Mouse (Mus musculus) heart, embryonic 16.5 days (tissue): ENCODE measurements around the gene Actl11. TPM values are rescaled to one million over a fixed set of nuclear protein-coding genes. Genes with fewer than 3 reads are reported as not detected.
A peak's percentile ranks its signal among the peaks of the same experiment; 100 is the strongest.

Source experiments
- ATAC-seq: fragments of 200-750 bp; cut with Nextera tagmentation; replicated peaks from 2 replicates; pipeline ENCODE4 v1.8.0; 2017; ENCODE audit warnings: moderate number of reproducible peaks; ENCODE audit not compliant: insufficient read depth, low FRiP score; ENCODE audit errors: extremely low read depth
- H3K27ac ChIP-seq: fragments of 300-500 bp; sonication (generic); 2 replicates; pipeline ENCODE4 v1.5.1; 2014; ENCODE audit warnings: mild to moderate bottlenecking, low read length, control low read depth, moderate library complexity
- H3K27me3 ChIP-seq: fragments of 300-500 bp; sonication (generic); 2 replicates; pipeline ENCODE4 v1.6.1; 2014; ENCODE audit warnings: low read length, mixed read lengths; ENCODE audit not compliant: control insufficient read depth, insufficient read depth
- H3K36me3 ChIP-seq: fragments of 300-500 bp; sonication (generic); 2 replicates; pipeline ENCODE4 v1.6.1; 2014; ENCODE audit not compliant: control insufficient read depth, insufficient read depth
- H3K4me1 ChIP-seq: fragments of 300-500 bp; sonication (generic); 2 replicates; pipeline ENCODE4 v1.6.1; 2014; ENCODE audit warnings: low read length, mixed read lengths; ENCODE audit not compliant: control insufficient read depth, insufficient read depth
- H3K4me2 ChIP-seq: fragments of 300-500 bp; sonication (generic); 2 replicates; pipeline ENCODE4 v1.6.1; 2014; ENCODE audit warnings: low read depth, mild to moderate bottlenecking, control low read depth, low read length
- H3K4me3 ChIP-seq: fragments of 300-500 bp; sonication (generic); 2 replicates; pipeline ENCODE4 v1.5.1; 2014; ENCODE audit warnings: mild to moderate bottlenecking, control low read depth, low read length
- H3K9ac ChIP-seq: fragments of 300-500 bp; sonication (generic); 2 replicates; pipeline ENCODE4 v1.6.1; 2014; ENCODE audit warnings: low read length, control low read depth
- H3K9me3 ChIP-seq: fragments of 300-500 bp; sonication (generic); replicated peaks from 2 replicates; pipeline ENCODE4 v1.6.1; 2016; ENCODE audit warnings: low read length; ENCODE audit not compliant: control insufficient read depth
- WGBS: fragments of 180-500 bp; shearing (Covaris S2); extraction: QIAGEN DNeasy Blood & Tissue Kit; methylation state at CpG from one replicate; pipeline ENCODE4 v1.1.7; 2014; 5-methylcytosine and 5-hydroxymethylcytosine counted together
- polyA plus RNA-seq: library from polyadenylated mRNA; unstranded; fragments of >200 nt; fragmentation: Nextera tagmentation; extraction: Ambion mirVana; gene quantifications from 2 replicates; pipeline ENCODE4 v1.2.1, GENCODE M21; 2015

Actl11 gene
- polyA plus RNA-seq, 1 experiment from 2014 or later, result not detected

GRCm38 (mm10) chr9:107947241-107948194 is 19.2 kb downstream of the Actl11 start:
- WGBS, result 76% methylated on average over 31 of the region's 31 CpGs
- H3K9ac ChIP-seq, result no peak overlapping the region
- H3K27me3 ChIP-seq, result no peaks in the 10 kb centered on the region
- H3K27ac ChIP-seq, result no peak overlapping the region
- no peak overlapping the region for H3K4me2 ChIP-seq
- ATAC-seq, result no peak
- no peaks in the 10 kb centered on the region for H3K36me3 ChIP-seq
- H3K4me1 ChIP-seq, result peaks cover 13% of the 10 kb centered on the region
- H3K4me3 ChIP-seq, result no peak overlapping the region
- no peaks in the 10 kb centered on the region for H3K9me3 ChIP-seq

GRCm38 (mm10) chr9:107949184-107949921 is 21.1 kb downstream of the Actl11 start:
- no peak overlapping the region for H3K27ac ChIP-seq
- ATAC-seq, result no peak
- no peaks in the 10 kb centered on the region for H3K9me3 ChIP-seq
- H3K36me3 ChIP-seq, result no peaks in the 10 kb centered on the region
- 74% methylated on average over 13 of the region's 13 CpGs for WGBS
- peaks cover 13% of the 10 kb centered on the region for H3K4me1 ChIP-seq
- no peaks in the 10 kb centered on the region for H3K27me3 ChIP-seq
- H3K4me3 ChIP-seq, result no peak overlapping the region
- no peak overlapping the region for H3K4me2 ChIP-seq
- no peak overlapping the region for H3K9ac ChIP-seq

GRCm38 (mm10) chr9:107949922-107950235 is 21.6 kb downstream of the Actl11 start, which contains the start of gene Traip:
TSS of gene Traip (plus strand) at chr9:107950136.
- peak within 1 kb of the TSS; percentile 70 for H3K27ac ChIP-seq
- no peaks in the 10 kb centered on the region for H3K27me3 ChIP-seq
- peaks cover 13% of the 10 kb centered on the region for H3K4me1 ChIP-seq
- 89% methylated on average over 10 of the region's 10 CpGs for WGBS
- no peak for ATAC-seq
- H3K4me3 ChIP-seq, result peak within 1 kb of the TSS; percentile 83
- H3K36me3 ChIP-seq, result no peaks in the 10 kb centered on the region
- no peaks in the 10 kb centered on the region for H3K9me3 ChIP-seq
- peak within 1 kb of the TSS; percentile 81 for H3K9ac ChIP-seq
- H3K4me2 ChIP-seq, result peak within 1 kb of the TSS; percentile 78

- ATAC-seq, result peak; percentile 93
- Histone ChIP-seq H3K4me2 (peak overlapping the region; percentile 78), H3K27me3 (no peaks in the 10 kb centered on the region), H3K4me3 (peak overlapping the region; percentile 83), H3K27ac (peak overlapping the region; percentile 70), H3K36me3 (no peaks in the 10 kb centered on the region), H3K4me1 (peaks cover 13% of the 10 kb centered on the region), H3K9me3 (no peaks in the 10 kb centered on the region), H3K9ac (peak overlapping the region; percentile 81)
- WGBS, result 15% methylated on average over 45 of the region's 45 CpGs
These were observed 22.4 kb downstream of the Actl11 start for GRCm38 (mm10) chr9:107950460-107951355.

- WGBS, result 68% methylated on average over 6 of the region's 6 CpGs
- no peak overlapping the region for H3K9ac ChIP-seq
- peaks cover 15% of the 10 kb centered on the region; the same call in 1 of the 2 replicates for H3K36me3 ChIP-seq
These were observed 27.5 kb downstream of the Actl11 start for GRCm38 (mm10) chr9:107955613-107956289.

GRCm38 (mm10) chr9:107957141-107957540 is 28.9 kb downstream of the Actl11 start:
- 59% methylated on average over 6 of the region's 6 CpGs for WGBS
- H3K36me3 ChIP-seq, result peaks cover 15% of the 10 kb centered on the region; the same call in 1 of the 2 replicates

More at GRCm38 (mm10) chr9:107955613-107956289, 27.5 kb downstream of the Actl11 start:
- peaks cover 10% of the 10 kb centered on the region for H3K4me1 ChIP-seq
- H3K27ac ChIP-seq, result no peak overlapping the region
- H3K4me2 ChIP-seq, result no peak overlapping the region
- H3K9me3 ChIP-seq, result no peaks in the 10 kb centered on the region
- H3K27me3 ChIP-seq, result no peaks in the 10 kb centered on the region
- no peak overlapping the region for H3K4me3 ChIP-seq
- ATAC-seq, result no peak

GRCm38 (mm10) chr9:107959896-107960295 is 31.6 kb downstream of the Actl11 start:
- Histone ChIP-seq H3K4me3 (no peak overlapping the region), H3K36me3 (peaks cover 15% of the 10 kb centered on the region; the same call in 1 of the 2 replicates)

More at GRCm38 (mm10) chr9:107957141-107957540, 28.9 kb downstream of the Actl11 start:
- Histone ChIP-seq H3K4me2 (no peak overlapping the region), H3K4me3 (no peak overlapping the region), H3K9ac (no peak overlapping the region), H3K27ac (no peak overlapping the region), H3K4me1 (no peaks in the 10 kb centered on the region), H3K9me3 (no peaks in the 10 kb centered on the region), H3K27me3 (no peaks in the 10 kb centered on the region)
- ATAC-seq, result no peak

GRCm38 (mm10) chr9:107960928-107961327 is 32.7 kb downstream of the Actl11 start:
- Histone ChIP-seq H3K27me3 (no peaks in the 10 kb centered on the region), H3K9ac (no peak overlapping the region), H3K4me2 (no peak overlapping the region), H3K27ac (no peak overlapping the region), H3K9me3 (no peaks in the 10 kb centered on the region), H3K36me3 (peaks cover 15% of the 10 kb centered on the region; the same call in 1 of the 2 replicates), H3K4me3 (no peak overlapping the region), H3K4me1 (no peaks in the 10 kb centered on the region)
- ATAC-seq, result no peak
- 71% methylated on average over 4 of the region's 4 CpGs for WGBS

More at GRCm38 (mm10) chr9:107959896-107960295, 31.6 kb downstream of the Actl11 start:
- Histone ChIP-seq H3K27ac (no peak overlapping the region), H3K9me3 (no peaks in the 10 kb centered on the region), H3K4me1 (no peaks in the 10 kb centered on the region), H3K9ac (no peak overlapping the region), H3K27me3 (no peaks in the 10 kb centered on the region), H3K4me2 (no peak overlapping the region)
- no peak for ATAC-seq
- WGBS, result 71% methylated on average over 6 of the region's 6 CpGs
